Mouse (Mus musculus): ENCODE results near the gene Map3k1.

The Map3k1 gene

GRCm38 (mm10) chr13:111808637-111809465 lies at the start of gene Map3k1:
Gene Map3k1, minus strand, starts transcription at chr13:111808993.
- peak; percentile 69 for DNase-seq

GRCm38 (mm10) chr13:111856786-111857455 lies 48.1 kb upstream of the Map3k1 start:
- DNase-seq: peak; percentile 40

- peak; percentile 20 for DNase-seq
These were observed 47.4 kb upstream of the Map3k1 start for GRCm38 (mm10) chr13:111856232-111856631.

- no peak for DNase-seq
These were observed 43.8 kb upstream of the Map3k1 start for GRCm38 (mm10) chr13:111852451-111853224.

GRCm38 (mm10) chr13:111850046-111850837 lies 41.4 kb upstream of the Map3k1 start:
- DNase-seq: no peak

- DNase-seq: peak; percentile 90
These were observed 36.7 kb upstream of the Map3k1 start for GRCm38 (mm10) chr13:111845471-111845870.

- DNase-seq: no peak
These were observed 35.5 kb upstream of the Map3k1 start for GRCm38 (mm10) chr13:111844313-111844712.

GRCm38 (mm10) chr13:111835787-111836186 lies 27.0 kb upstream of the Map3k1 start:
- no peak for DNase-seq

- no peak for DNase-seq
These were observed 25.8 kb upstream of the Map3k1 start for GRCm38 (mm10) chr13:111834613-111835012.

- DNase-seq: no peak
These were observed 20.7 kb upstream of the Map3k1 start for GRCm38 (mm10) chr13:111829473-111829872.

GRCm38 (mm10) chr13:111827481-111827880 lies 18.7 kb upstream of the Map3k1 start:
- peak; percentile 63 for DNase-seq

GRCm38 (mm10) chr13:111824178-111824577 lies 15.4 kb upstream of the Map3k1 start:
- DNase-seq: no peak

- DNase-seq: no peak
These were observed 13.1 kb upstream of the Map3k1 start for GRCm38 (mm10) chr13:111821727-111822375.

GRCm38 (mm10) chr13:111819618-111820385 lies 11.0 kb upstream of the Map3k1 start:
- no peak for DNase-seq

- DNase-seq: no peak
These were observed 10.3 kb upstream of the Map3k1 start for GRCm38 (mm10) chr13:111819106-111819505.

GRCm38 (mm10) chr13:111818216-111818903 lies 9.6 kb upstream of the Map3k1 start:
- DNase-seq: no peak

- no peak for DNase-seq
These were observed 9.0 kb upstream of the Map3k1 start for GRCm38 (mm10) chr13:111817773-111818172.

- DNase-seq: no peak
These were observed 7.6 kb upstream of the Map3k1 start for GRCm38 (mm10) chr13:111816431-111816830.

GRCm38 (mm10) chr13:111815486-111815885 lies 6.7 kb upstream of the Map3k1 start:
- DNase-seq: no peak

GRCm38 (mm10) chr13:111815017-111815416 lies 6.2 kb upstream of the Map3k1 start:
- DNase-seq: no peak

- no peak for DNase-seq
These were observed 3.9 kb upstream of the Map3k1 start for GRCm38 (mm10) chr13:111812647-111813046.

Measured in kidney, adult 9 months (tissue).